Comparison of ENCODE assay signal across 8 mouse cellular contexts in the genomic region with DNA sequence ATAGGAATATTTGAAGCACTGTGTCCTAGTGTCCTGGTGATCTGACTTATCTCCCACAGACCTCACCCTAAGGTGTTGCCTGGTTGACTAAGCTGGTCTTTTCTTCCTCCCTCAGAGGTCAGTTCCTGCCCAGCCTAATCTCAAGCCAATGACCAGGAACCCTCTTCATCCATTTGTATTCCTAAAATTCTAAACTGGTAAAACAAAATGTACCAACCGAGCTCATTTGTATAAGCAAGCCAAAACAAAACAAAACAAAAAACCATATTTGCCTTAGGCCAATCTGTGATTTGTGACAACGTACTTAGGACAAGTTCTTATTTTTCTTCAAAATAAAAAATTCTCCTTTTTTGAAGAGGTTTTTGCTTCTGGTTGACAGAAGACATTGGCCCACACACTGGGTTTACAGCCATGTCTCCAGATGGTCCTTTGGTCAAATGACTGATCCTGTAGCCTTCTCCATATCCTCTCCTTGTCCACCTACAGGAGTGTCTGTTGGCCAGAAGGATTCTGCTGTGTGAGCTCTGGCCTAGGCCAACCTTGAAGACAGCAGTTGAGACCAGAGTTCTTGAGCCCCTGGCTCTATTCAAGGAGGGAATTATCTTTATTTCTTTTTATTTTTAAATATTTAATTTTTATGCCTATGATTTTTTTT. TPM values are rescaled to one million over a fixed set of nuclear protein-coding genes. Genes with fewer than 3 reads are reported as not detected.
DNase-seq lines count a peak whose midpoint lies in the region; ATAC-seq and TF ChIP-seq lines count a peak whose summit lies in the region.

No protein-coding gene starts in this region.

- no peak for ATAC-seq in heart, embryonic 13.5 days (ENCODE audit: extremely low read depth, insufficient number of reproducible peaks, low FRiP score, low TSS enrichment)
- ATAC-seq in Patski = peak; percentile 55
- ATAC-seq in forebrain, embryonic 16.5 days = no peak

- H3K4me1 ChIP-seq in heart, embryonic 13.5 days = peaks cover 66% of the 10 kb centered on the region
- peaks cover 34% of the 10 kb centered on the region for H3K4me1 ChIP-seq in forebrain, embryonic 16.5 days (replicated peaks; ENCODE audit: control insufficient read depth, insufficient read depth, low read length)

- in situ Hi-C loops in Patski (cut with MboI; ENCODE audit: low pct_unique_long_range_greater_than_20kb) = loop anchor here (5.0 kb wide), 2 partner anchors 56 to 86 kb away; no protein-coding TSS in a partner anchor

- peak overlapping the region; percentile 100; the same call in 1 of the 2 replicates for H3K9ac ChIP-seq in heart, embryonic 13.5 days
- H3K9ac ChIP-seq in forebrain, embryonic 16.5 days (replicated peaks; ENCODE audit: low read depth, low read length) = no peak overlapping the region

- DNase-seq in heart, adult 9 months (ENCODE audit: low spot score in 2 of 2) = no peak
- no peak for DNase-seq in Patski (ENCODE audit: low read depth, low spot score)
- no peak for DNase-seq in right cerebral cortex, adult 2 months (ENCODE audit: low spot score in 2 of 2)
- DNase-seq in right cerebral cortex, postnatal 10 days (ENCODE audit: low spot score in 2 of 2) = no peak
- no peak for DNase-seq in urinary bladder, adult 2 months (ENCODE audit: low spot score)

- H3K4me2 ChIP-seq in heart, embryonic 13.5 days = peak overlapping the region; percentile 69
- H3K4me2 ChIP-seq in forebrain, embryonic 16.5 days (ENCODE audit: low read length) = peak overlapping the region; percentile 47

- no peaks in the 10 kb centered on the region for H3K9me3 ChIP-seq in heart, embryonic 13.5 days
- no peaks in the 10 kb centered on the region for H3K9me3 ChIP-seq in forebrain, embryonic 16.5 days (ENCODE audit: control insufficient read depth, low read length)

- TF ChIP-seq CTCF in Patski (IDR thresholded peaks at IDR 0.05) = no peak

- CTCF ChIA-PET in Patski (lab: Charles Lee) = no interaction called here

- peaks cover 50% of the 10 kb centered on the region for H3K79me2 ChIP-seq in macrophage (ENCODE audit: inconsistent target)

- POLR2A ChIA-PET in Patski (lab: Charles Lee) = interaction anchor here (1.1 kb wide), 2 partner anchors 80 to 88 kb away, joined by 3 to 5 read pairs; no protein-coding TSS in a partner anchor

- no peaks in the 10 kb centered on the region for H3K27me3 ChIP-seq in heart, embryonic 13.5 days (replicated peaks)
- no peaks in the 10 kb centered on the region for H3K27me3 ChIP-seq in Patski
- H3K27me3 ChIP-seq in forebrain, embryonic 16.5 days (replicated peaks; ENCODE audit: control insufficient read depth, insufficient read depth, low read length) = no peaks in the 10 kb centered on the region

- peak overlapping the region; percentile 99 for H3K4me3 ChIP-seq in heart, embryonic 13.5 days
- H3K4me3 ChIP-seq in forebrain, embryonic 16.5 days (replicated peaks; ENCODE audit: low read length) = peak overlapping the region; percentile 100
- H3K4me3 ChIP-seq in macrophage (ENCODE audit: inconsistent target) = no peak overlapping the region

- WGBS in heart, embryonic 13.5 days = 79% methylated on average over 2 of the region's 2 CpGs
- 76% methylated on average over 2 of the region's 2 CpGs for WGBS in forebrain, embryonic 16.5 days
- 88% methylated on average over 2 of the region's 2 CpGs for WGBS in macrophage (ENCODE audit: missing documents)

- no peaks in the 10 kb centered on the region for H3K36me3 ChIP-seq in heart, embryonic 13.5 days
- no peaks in the 10 kb centered on the region for H3K36me3 ChIP-seq in forebrain, embryonic 16.5 days (ENCODE audit: control insufficient read depth, insufficient read depth)
- no peaks in the 10 kb centered on the region for H3K36me3 ChIP-seq in macrophage (ENCODE audit: inconsistent target)

- peak overlapping the region; percentile 99 for H3K27ac ChIP-seq in heart, embryonic 13.5 days (replicated peaks)
- H3K27ac ChIP-seq in forebrain, embryonic 16.5 days (ENCODE audit: low read length) = peak overlapping the region; percentile 93; the same call in 1 of the 2 replicates
- H3K27ac ChIP-seq in macrophage = peak overlapping the region; percentile 70

RNA-seq across cellular contexts. Expression of a gene that starts 0.8 kb away (rescaled TPM):
- polyA plus RNA-seq in heart, embryonic 13.5 days (2015; fragmentation: Nextera tagmentation; extraction: Ambion mirVana) = 620 and 695 TPM in 2 replicates
- 1,100 TPM for polyA plus RNA-seq in Patski (2021)
- polyA plus RNA-seq in forebrain, embryonic 16.5 days (2015; fragmentation: Nextera tagmentation; extraction: Ambion mirVana) = 630 and 738 TPM in 2 replicates
- 100 to 1,000 TPM in 25 of 26 experiments, 10 to 100 TPM in 1; 99.9 to 715 (median 297) TPM for total RNA-seq in macrophage (2018; cell fraction: chromatin; rRNA removed)
- 1,000 to 10,000 TPM; 2,781 to 4,191 (median 3,475) TPM for total RNA-seq in macrophage (2018; cell fraction: cytosol; rRNA removed)
- 1,000 to 10,000 TPM in 24 of 26 experiments, 100 to 1,000 TPM in 2; 559 to 2,630 (median 1,649) TPM for total RNA-seq in macrophage (2018; cell fraction: nucleus; rRNA removed)
- polyA plus RNA-seq in macrophage (2018) = 3,192 to 6,999 TPM (median 6,128 TPM) in 3 replicates
- 1,620 and 1,700 TPM in 2 replicates for polyA plus RNA-seq in urinary bladder, adult 2 months (2012; rRNA removed)
